Comparison of ENCODE assay signal across 20 mouse cellular contexts in genomic region chr1:130279180-130279579, GRCm38 (mm10).
"Had no signal": no experiment of that assay in that cellular context is flagged by ENCODE, and none has a peak within 500 bp of the region (broad histone marks: within the 10 kb centered on the region; RNA-seq: fewer than 3 reads in every experiment).

No protein-coding gene starts in this region.

- H3K4me2 ChIP-seq: liver, embryonic 13.5 days; lung, embryonic 14.5 days; midbrain, embryonic 11.5 days; midbrain, embryonic 13.5 days; midbrain, embryonic 15.5 days; neural tube, embryonic 12.5 days; stomach, embryonic 15.5 days had no signal

- DNase-seq: liver, embryonic 13.5 days; lung, adult 18-20 months; lung, embryonic 14.5 days; lung, postnatal 14 days; lung, postnatal 36 days; retina, postnatal 1 day; right cerebral cortex, adult 18-20 months; right cerebral cortex, postnatal 25 days; right cerebral cortex, postnatal 4 days; spleen, adult 18-20 months; thymus, adult 2 months; thymus, postnatal 25 days; thymus, postnatal 4 days had no signal

- ATAC-seq: midbrain, embryonic 13.5 days; midbrain, embryonic 15.5 days had no signal

- H3K27ac ChIP-seq: liver, embryonic 13.5 days; macrophage; midbrain, embryonic 13.5 days; midbrain, embryonic 15.5 days; neural tube, embryonic 12.5 days; stomach, embryonic 15.5 days; stomach, postnatal 0 days had no signal

- H3K4me1 ChIP-seq: midbrain, embryonic 13.5 days; midbrain, embryonic 15.5 days; neural tube, embryonic 12.5 days; stomach, embryonic 15.5 days had no signal

- H3K9me3 ChIP-seq: liver, embryonic 13.5 days; midbrain, embryonic 15.5 days; stomach, embryonic 15.5 days had no signal

- H3K27me3 ChIP-seq: liver, embryonic 13.5 days; midbrain, embryonic 13.5 days; midbrain, embryonic 15.5 days; neural tube, embryonic 12.5 days; stomach, embryonic 15.5 days had no signal

- H3K4me3 ChIP-seq: liver, embryonic 13.5 days; midbrain, embryonic 13.5 days; midbrain, embryonic 15.5 days; neural tube, embryonic 12.5 days; stomach, embryonic 15.5 days had no signal

- H3K36me3 ChIP-seq: liver, embryonic 13.5 days; midbrain, embryonic 13.5 days; midbrain, embryonic 15.5 days; neural tube, embryonic 12.5 days; stomach, embryonic 15.5 days had no signal

- H3K9ac ChIP-seq: liver, embryonic 13.5 days; lung, embryonic 14.5 days; midbrain, embryonic 13.5 days; midbrain, embryonic 15.5 days; neural tube, embryonic 12.5 days; stomach, embryonic 15.5 days had no signal
